Mouse (Mus musculus) layer of hippocampus, adult 2 months (tissue): Measurements from ENCODE around the gene Bhlhe40. TPM values are rescaled to one million over a fixed set of nuclear protein-coding genes. Genes with fewer than 3 reads are reported as not detected.

Source experiments
- DNase-seq, 2 experiments: peaks; one replicate each; pipeline ENCODE4 v3.0.0; 2022; ENCODE audit warnings: low spot score in 2 of 2
- H3K27ac ChIP-seq: fragments of 200-600 bp; 2 replicates; pipeline ENCODE4 v1.8.1; 2022
- H3K4me3 ChIP-seq: fragments of 200-600 bp; 2 replicates; pipeline ENCODE4 v1.8.1; 2022; ENCODE audit warnings: mild to moderate bottlenecking
- CTCF ChIP-seq: fragments of 200-600 bp; conservative IDR thresholded peaks from 2 replicates; pipeline ENCODE4 v1.8.1; 2022; ENCODE audit warnings: antibody characterized with exemption, mild to moderate bottlenecking, moderate library complexity
- long read RNA-seq, 2 experiments: library from polyadenylated mRNA; stranded (forward); transcript quantifications; one replicate each; pipeline ENCODE4 v2.0.0; 2021; ENCODE audit warnings: borderline mapping rate in 2 of 2
- total RNA-seq, 2 experiments: library from RNA; stranded (reverse); gene quantifications; 2 replicates each; pipeline ENCODE4 v1.2.3; 2021

Bhlhe40 gene
- total RNA-seq: 100 to 1,000 TPM in 1 of 2 experiments, 10 to 100 TPM in 1; 99.6 to 108 TPM
- long read RNA-seq, experiment 1, transcript Bhlhe40-201 (5 exons, 3,113 nt): major isoform, 63 of 71 reads
- long read RNA-seq, experiment 1, partial matches to known transcripts: 2 of 71 reads
- long read RNA-seq, experiment 1, other reads (novel, unspliced or antisense): 3 of 71 reads
- long read RNA-seq, experiment 2, transcript Bhlhe40-204 (1 exons, 2,620 nt): minor isoform, 6 of 104 reads
- long read RNA-seq, experiment 2, transcript Bhlhe40-201 (5 exons, 3,113 nt): major isoform, 93 of 104 reads
- long read RNA-seq, experiment 2, partial matches to known transcripts: 1 of 104 reads
- long read RNA-seq, experiment 2, other reads (novel, unspliced or antisense): 4 of 104 reads

DNA sequence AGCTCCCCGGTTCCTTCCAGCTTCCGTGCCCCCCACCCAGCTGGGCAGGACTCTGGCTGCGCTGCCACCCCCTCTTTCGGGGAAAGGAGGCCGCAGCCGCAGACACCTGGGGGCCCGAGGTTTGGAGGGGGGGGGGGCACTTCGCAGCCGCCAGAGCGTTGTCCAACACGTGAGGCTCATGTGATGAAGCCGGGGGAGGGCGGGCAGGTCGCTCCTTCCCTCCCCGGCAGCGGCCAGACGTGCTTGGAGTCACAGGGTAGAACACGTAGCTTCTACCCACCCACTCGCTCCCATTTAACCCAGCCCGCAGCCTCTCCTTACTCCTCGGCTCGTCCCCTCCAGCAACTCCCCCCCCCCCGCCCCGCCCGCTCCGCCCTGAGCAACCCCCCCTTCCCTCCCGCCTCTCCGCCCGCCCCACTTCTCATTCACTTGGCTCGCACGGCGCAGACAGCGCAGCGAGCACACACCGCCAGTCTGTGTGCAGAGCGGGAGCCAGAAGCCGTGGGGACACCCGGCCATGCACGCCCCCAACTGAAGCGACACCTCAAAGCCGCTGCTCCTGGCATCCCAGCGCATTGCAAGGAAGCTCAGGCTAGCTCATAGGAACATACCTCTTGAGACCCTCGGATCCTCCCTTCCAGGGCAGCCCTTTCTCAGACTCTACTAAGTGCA, at the start of gene Bhlhe40:
Gene Bhlhe40 (plus strand): TSS at position 424 of the 672 bp plus-strand sequence.
- DNase-seq: peak; percentile 82 to 92
- TF ChIP-seq CTCF: no peak
- peak within 1 kb of the TSS; percentile 99 for H3K27ac ChIP-seq
- H3K4me3 ChIP-seq: peak within 1 kb of the TSS; percentile 96

DNA sequence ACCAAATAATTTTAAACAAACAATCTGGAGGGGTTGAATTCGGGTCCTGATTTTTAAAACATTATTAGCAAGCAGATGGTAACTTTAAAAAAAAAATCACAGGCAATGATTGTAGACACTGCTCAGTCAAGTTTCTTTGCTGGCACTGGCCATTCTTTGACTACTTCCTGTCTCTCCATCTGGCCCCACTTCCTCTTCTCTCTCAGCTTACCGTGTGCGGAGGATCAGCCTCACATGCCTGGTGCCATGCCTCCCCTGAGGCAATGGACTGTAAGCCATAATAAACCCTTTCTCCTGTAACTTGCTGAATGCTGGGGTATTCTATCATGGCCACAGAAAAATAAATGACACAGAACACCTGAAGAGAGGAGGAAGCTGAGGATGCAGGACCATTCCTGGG, 48.8 kb upstream of the Bhlhe40 start:
- H3K4me3 ChIP-seq: no peak overlapping the region
- no peak for DNase-seq
- no peak overlapping the region for H3K27ac ChIP-seq
- no peak for TF ChIP-seq CTCF

DNA sequence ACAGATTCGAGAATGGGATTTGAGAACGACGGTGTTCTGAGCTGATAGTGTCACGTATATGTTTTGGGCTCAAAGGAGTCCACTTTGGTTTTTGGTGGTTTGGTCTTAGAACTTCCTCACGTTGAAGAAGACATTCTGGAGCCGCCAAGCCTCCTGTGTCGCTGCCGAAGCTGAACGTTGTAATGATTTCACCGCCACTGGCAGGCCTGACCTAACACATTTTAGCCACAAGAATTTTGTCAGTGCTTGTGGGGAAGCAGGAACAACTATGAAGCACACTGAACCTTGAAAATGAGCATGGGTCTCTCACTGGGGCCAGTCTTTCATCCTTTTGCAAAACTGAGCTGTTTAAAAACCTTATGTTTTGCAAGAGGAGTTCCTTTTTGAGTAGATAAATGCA, 42.4 kb upstream of the Bhlhe40 start:
- no peak for TF ChIP-seq CTCF

DNA sequence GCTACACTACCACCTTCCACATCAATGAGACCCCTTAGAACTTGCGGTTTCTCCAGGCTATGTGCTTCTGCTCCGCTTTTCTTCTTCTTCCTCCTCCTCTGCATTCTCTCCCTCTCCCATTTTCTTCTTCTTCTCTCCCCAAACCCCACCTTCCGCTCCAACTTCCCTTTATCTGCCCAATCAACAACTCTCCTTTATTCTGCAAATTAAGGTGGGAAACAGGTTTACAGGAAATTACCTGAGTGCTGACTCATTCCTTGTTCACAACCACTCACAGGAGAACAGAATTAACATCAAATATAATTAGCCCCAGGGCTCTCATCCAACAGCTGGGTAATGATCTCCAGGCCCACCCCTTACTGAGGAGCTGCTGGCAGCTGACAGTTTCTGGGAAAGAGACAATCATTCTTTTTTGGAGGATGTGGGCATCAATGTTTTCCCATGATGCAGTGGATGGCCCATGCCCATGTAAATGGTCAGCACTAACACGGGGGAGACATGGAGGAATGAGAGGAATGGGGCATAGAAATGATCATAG, 37.3 kb upstream of the Bhlhe40 start:
- TF ChIP-seq CTCF: no peak
- H3K27ac ChIP-seq: no peak overlapping the region
- no peak overlapping the region for H3K4me3 ChIP-seq
- DNase-seq: no peak

More for the DNA sequence above, 42.4 kb upstream of the Bhlhe40 start:
- Histone ChIP-seq H3K4me3 (no peak overlapping the region), H3K27ac (no peak overlapping the region)
- no peak for DNase-seq

DNA sequence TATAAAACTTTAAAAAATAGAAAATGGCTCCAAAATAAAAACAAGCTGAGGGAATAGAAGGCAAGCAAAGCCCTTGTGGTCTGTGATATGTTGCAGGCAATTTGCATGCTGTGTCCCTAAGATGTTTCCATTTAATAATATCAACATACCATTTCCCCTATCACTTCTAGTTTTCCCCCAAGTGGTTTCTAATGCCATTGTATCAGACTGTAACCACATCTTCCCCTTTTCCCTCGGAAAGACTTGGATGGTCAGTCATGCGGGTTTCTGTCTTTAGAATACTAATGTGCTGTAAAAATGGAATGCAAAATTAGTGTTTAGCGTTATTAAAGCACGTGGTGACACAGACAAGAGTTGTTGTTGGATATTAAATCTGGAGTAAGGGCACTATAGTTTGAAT, 35.5 kb upstream of the Bhlhe40 start:
- Histone ChIP-seq H3K4me3 (no peak overlapping the region), H3K27ac (no peak overlapping the region)
- TF ChIP-seq CTCF: no peak
- DNase-seq: no peak

DNA sequence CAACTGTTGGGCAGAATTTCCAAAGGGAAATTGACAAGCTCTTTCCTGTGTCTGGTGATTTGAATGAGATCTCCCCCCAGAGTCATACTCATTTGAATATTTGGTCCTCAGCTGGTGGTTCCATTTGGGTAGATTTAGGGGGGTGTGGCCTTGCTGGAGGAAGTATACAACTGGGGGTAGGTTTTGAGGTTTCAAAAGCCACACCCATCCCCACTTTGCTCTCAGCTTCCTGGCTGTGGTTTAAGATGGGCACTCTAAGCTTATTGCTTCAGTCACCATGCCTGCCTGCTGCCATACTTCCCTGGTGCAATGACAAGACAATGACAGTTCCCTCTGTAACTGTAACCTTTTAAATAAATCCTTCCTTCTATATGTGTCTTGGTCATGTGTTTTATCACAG, 29.7 kb upstream of the Bhlhe40 start:
- Histone ChIP-seq H3K4me3 (no peak overlapping the region), H3K27ac (no peak overlapping the region)
- no peak for DNase-seq
- TF ChIP-seq CTCF: no peak

DNA sequence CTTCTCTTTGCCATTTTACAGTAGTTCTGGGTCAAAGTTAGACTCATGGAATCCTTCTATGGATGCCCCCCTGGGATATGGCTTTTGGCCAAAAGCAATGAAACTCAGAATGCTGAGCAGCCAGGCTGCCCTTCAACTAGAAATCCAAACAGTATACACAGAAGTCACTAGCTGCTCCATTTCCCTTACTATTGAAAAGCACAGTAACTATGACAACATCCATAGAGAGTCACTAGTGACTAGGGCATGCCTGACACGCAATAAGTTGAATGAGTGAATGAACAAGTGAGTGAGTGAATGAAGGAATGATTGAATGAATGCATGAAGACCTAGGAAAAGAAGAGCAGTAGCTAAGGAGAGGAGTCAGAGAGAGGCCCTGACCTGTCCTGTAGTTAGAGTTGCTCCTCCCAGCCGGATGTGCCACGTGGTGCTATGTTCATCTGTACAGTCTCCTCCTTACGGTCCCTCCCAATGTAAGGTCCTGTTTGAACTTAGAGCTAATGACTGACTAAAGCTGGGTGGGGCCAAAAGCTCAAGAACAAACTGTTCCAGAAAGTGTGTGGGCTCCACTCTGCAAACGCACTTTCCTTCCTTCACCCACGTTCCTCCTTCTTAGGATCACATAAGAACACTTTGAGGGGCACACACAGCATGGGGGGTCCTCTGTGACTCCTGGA, 22.1 kb upstream of the Bhlhe40 start:
- TF ChIP-seq CTCF: no peak
- no peak for DNase-seq
- H3K27ac ChIP-seq: no peak overlapping the region
- H3K4me3 ChIP-seq: no peak overlapping the region

DNA sequence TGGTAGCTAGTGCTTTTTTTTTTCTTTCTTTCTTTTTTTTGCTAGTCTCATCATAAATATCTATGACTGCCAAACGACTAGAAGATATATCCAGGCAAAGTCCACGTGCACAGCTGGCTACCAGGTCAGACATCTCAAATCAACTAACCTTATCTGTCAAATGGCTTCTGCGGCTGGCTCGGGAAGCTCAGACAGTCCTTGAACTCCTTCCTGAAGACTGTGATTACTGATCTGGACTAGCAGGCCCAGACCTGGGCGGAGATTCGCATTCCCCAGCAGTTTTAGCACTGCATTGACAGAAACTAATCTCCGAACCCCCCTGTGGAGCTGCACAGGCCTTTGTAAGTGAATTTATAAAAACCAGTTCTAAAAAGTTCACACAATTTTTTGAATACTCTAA, 18.4 kb upstream of the Bhlhe40 start:
- Histone ChIP-seq H3K4me3 (no peak overlapping the region), H3K27ac (no peak overlapping the region)
- TF ChIP-seq CTCF: no peak
- no peak for DNase-seq

DNA sequence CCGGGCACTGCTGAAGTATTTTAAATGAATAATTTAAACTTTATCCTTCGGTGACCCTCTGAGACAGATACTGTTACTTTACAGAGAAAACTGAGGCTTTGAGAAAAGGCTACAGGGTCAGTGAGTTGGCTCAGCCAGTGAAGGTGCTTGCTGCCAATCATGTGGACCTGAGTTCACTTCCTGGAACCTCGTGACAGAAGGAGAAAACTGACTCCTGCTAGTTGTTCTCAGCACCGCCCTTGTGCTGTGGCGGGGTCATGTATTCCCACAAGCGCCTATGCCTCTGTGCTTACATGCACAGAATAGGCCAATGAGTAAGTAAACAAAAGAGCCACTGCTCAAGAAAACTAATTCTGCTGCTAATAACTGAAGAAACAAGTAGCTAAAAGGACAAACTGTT, 17.4 kb upstream of the Bhlhe40 start:
- H3K4me3 ChIP-seq: no peak overlapping the region
- no peak for TF ChIP-seq CTCF
- H3K27ac ChIP-seq: no peak overlapping the region
- no peak for DNase-seq

DNA sequence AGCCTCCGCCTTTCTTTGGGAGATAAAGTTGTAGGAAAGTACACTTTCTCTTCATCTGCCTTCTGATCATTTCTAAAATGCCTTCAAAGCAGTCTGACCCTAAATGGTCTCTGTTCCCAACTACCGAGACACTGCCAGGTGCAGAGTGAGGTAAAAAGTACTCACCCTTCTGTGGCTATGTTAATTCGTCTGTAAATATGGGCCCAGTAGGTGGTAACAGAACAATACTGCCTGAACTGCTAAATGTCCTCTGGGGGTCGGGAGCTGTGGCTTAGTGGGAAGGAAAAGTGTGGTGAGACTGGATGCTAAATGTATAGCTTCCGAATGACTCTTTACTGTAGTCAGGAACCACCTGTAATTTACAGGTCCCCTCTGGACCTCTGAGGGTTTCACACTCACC, 16.1 kb upstream of the Bhlhe40 start:
- Histone ChIP-seq H3K4me3 (no peak overlapping the region), H3K27ac (no peak overlapping the region)
- no peak for TF ChIP-seq CTCF
- no peak for DNase-seq

DNA sequence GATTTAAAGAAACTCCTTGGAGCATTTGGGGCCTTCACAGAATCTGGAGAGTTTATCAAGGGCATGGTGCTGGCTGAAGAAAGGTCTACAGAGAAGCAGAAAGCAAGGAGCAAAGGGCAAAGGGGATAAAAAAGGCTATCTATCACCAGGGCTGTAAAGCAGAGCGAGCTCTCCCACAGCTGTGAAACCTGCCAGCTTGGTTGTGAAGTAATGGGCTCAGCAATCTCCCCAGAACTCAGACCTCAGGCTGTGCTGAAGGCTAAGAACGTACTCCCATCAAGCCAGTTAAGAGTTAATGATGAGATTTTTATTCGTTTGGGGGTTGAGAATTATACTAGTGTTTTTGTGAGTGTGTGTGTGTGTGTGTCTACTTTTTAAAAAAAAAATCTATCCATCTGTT, 13.3 kb upstream of the Bhlhe40 start:
- Histone ChIP-seq H3K4me3 (no peak overlapping the region), H3K27ac (no peak overlapping the region)
- TF ChIP-seq CTCF: no peak
- no peak for DNase-seq

DNA sequence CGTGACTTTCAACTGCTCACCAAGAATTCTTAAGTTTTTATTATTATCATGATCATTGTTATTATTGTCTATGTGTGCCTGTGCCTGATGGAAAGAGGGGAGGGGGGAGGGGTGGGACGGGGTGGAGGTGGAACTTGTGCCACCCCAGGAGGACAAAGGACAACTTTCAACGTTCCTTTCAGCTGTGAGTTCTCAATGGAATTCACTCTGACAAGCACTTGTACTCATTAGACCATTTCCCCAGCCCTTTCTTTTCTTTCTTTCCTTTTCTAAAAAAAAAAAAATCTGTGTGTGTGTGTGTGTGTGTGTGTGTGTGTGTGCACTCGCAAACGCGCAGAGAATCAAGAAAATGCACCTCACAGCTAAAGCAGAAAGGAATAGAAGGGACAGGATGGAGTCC, 12.4 kb upstream of the Bhlhe40 start:
- TF ChIP-seq CTCF: no peak
- DNase-seq: no peak

DNA sequence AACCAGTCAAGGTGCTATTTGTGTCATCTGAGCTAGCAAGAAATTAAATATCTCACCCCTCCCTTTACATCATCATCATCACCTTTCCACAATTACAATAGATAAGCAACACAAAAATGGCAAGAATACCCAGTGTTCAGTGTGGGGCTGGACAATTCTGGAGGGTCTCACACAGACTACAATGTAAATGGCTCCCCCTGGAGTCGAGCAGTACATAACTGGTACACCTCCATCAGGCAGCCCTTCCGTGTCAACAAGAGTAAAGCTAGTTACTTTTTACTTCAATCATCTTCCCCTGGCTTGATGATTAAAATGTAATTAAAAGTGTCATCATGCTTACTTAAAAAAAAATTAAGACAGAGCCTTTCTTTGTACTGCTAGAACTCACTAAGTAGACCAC, 4.6 kb upstream of the Bhlhe40 start:
- no peak for DNase-seq
- Histone ChIP-seq H3K27ac (no peak overlapping the region), H3K4me3 (no peak overlapping the region)
- peak; percentile 63 for TF ChIP-seq CTCF

More for the DNA sequence above, 12.4 kb upstream of the Bhlhe40 start:
- Histone ChIP-seq H3K4me3 (no peak overlapping the region), H3K27ac (no peak overlapping the region)
